Mouse (Mus musculus) brown adipose tissue, adult 24 weeks (tissue): ENCODE results near the gene Spats1. TPM values are rescaled to one million over a fixed set of nuclear protein-coding genes. Genes with fewer than 3 reads are reported as not detected.
"Not testable (repeated sequence)": the region's sequence is repeated elsewhere in the genome, so short reads cannot be mapped to it uniquely, and the experiment has no call there.

Source experiments
- H3K27ac ChIP-seq: fragments of 200-500 bp; replicated peaks from 2 replicates; pipeline ENCODE4 v1.5.1; 2012; ENCODE audit warnings: low read depth, mild to moderate bottlenecking, low read length
- H3K4me1 ChIP-seq: fragments of 200-500 bp; 2 replicates; pipeline ENCODE4 v1.6.1; 2012; ENCODE audit warnings: low read length, mixed read lengths; ENCODE audit not compliant: control insufficient read depth, insufficient read depth, insufficient read length
- H3K4me3 ChIP-seq: fragments of 200-500 bp; 2 replicates; pipeline ENCODE4 v1.5.1; 2012; ENCODE audit warnings: low read depth, mild to moderate bottlenecking, low read length, moderate library complexity; ENCODE audit not compliant: insufficient read depth
- polyA plus RNA-seq: library from polyadenylated mRNA; stranded (reverse); fragments of >200 nt; gene quantifications from 2 replicates; pipeline ENCODE4 v1.2.4, GENCODE M21; 2012; ENCODE audit not compliant: missing spikeins, insufficient read depth, insufficient read length

Gene Spats1
- polyA plus RNA-seq, 1 experiment, result not detected

GRCm38 (mm10) chr17:45434262-45434590, 41.0 kb downstream of the Spats1 start:
- H3K4me3 ChIP-seq, result peak overlapping the region; percentile 89
- peak overlapping the region; percentile 36 for H3K27ac ChIP-seq
- H3K4me1 ChIP-seq, result peaks cover 6% of the 10 kb centered on the region

GRCm38 (mm10) chr17:45433419-45434261, 41.6 kb downstream of the Spats1 start, which contains the start of gene Cdc5l:
TSS of gene Cdc5l (minus strand) at chr17:45433737.
- peak within 1 kb of the TSS; percentile 89 for H3K4me3 ChIP-seq
- H3K27ac ChIP-seq, result peak within 1 kb of the TSS; percentile 93
- H3K4me1 ChIP-seq, result peaks cover 6% of the 10 kb centered on the region

GRCm38 (mm10) chr17:45432706-45433398, 42.4 kb downstream of the Spats1 start:
- Histone ChIP-seq H3K4me1 (peaks cover 6% of the 10 kb centered on the region), H3K4me3 (peak overlapping the region; percentile 89), H3K27ac (peak overlapping the region; percentile 93)

GRCm38 (mm10) chr17:45432007-45432406, 43.2 kb downstream of the Spats1 start:
- no peak overlapping the region for H3K27ac ChIP-seq
- H3K4me1 ChIP-seq, result peaks cover 6% of the 10 kb centered on the region
- H3K4me3 ChIP-seq, result peak overlapping the region; percentile 89; the same call in 1 of the 2 replicates

GRCm38 (mm10) chr17:45417387-45417786, 57.8 kb downstream of the Spats1 start:
- Histone ChIP-seq H3K4me3 (no peak overlapping the region), H3K27ac (no peak overlapping the region), H3K4me1 (no peaks in the 10 kb centered on the region)

GRCm38 (mm10) chr17:45411617-45412016, 63.6 kb downstream of the Spats1 start:
- not testable (repeated sequence) for H3K27ac ChIP-seq, H3K4me1 ChIP-seq, H3K4me3 ChIP-seq

- Histone ChIP-seq H3K4me1 (no peaks in the 10 kb centered on the region), H3K4me3 (no peak overlapping the region), H3K27ac (no peak overlapping the region)
Observed at GRCm38 (mm10) chr17:45408719-45409118, 66.5 kb downstream of the Spats1 start.

- Histone ChIP-seq H3K4me1 (peaks cover 2% of the 10 kb centered on the region), H3K4me3 (no peak overlapping the region), H3K27ac (no peak overlapping the region)
Observed at GRCm38 (mm10) chr17:45406281-45406680, 68.9 kb downstream of the Spats1 start.

GRCm38 (mm10) chr17:45403207-45403606, 72.0 kb downstream of the Spats1 start:
- H3K27ac ChIP-seq, result no peak overlapping the region
- H3K4me3 ChIP-seq, result no peak overlapping the region
- H3K4me1 ChIP-seq, result peaks cover 2% of the 10 kb centered on the region

- no peak overlapping the region for H3K27ac ChIP-seq
Observed at GRCm38 (mm10) chr17:45402601-45403000, 72.6 kb downstream of the Spats1 start.

GRCm38 (mm10) chr17:45402126-45402525, 73.1 kb downstream of the Spats1 start:
- Histone ChIP-seq H3K4me1 (peaks cover 2% of the 10 kb centered on the region), H3K4me3 (no peak overlapping the region), H3K27ac (no peak overlapping the region)

More at GRCm38 (mm10) chr17:45402601-45403000, 72.6 kb downstream of the Spats1 start:
- H3K4me1 ChIP-seq, result peaks cover 2% of the 10 kb centered on the region
- H3K4me3 ChIP-seq, result no peak overlapping the region

GRCm38 (mm10) chr17:45401126-45401905, 73.9 kb downstream of the Spats1 start:
- H3K27ac ChIP-seq, result no peak overlapping the region
- no peak overlapping the region for H3K4me3 ChIP-seq
- peaks cover 2% of the 10 kb centered on the region for H3K4me1 ChIP-seq

GRCm38 (mm10) chr17:45398021-45398420, 77.2 kb downstream of the Spats1 start:
- Histone ChIP-seq H3K4me3 (no peak overlapping the region), H3K4me1 (peaks cover 2% of the 10 kb centered on the region), H3K27ac (no peak overlapping the region)

- Histone ChIP-seq H3K27ac (no peak overlapping the region), H3K4me3 (no peak overlapping the region), H3K4me1 (peaks cover 2% of the 10 kb centered on the region)
Observed at GRCm38 (mm10) chr17:45397541-45397940, 77.7 kb downstream of the Spats1 start.

GRCm38 (mm10) chr17:45394612-45395011, 80.6 kb downstream of the Spats1 start:
- H3K27ac ChIP-seq, result no peak overlapping the region
- H3K4me1 ChIP-seq, result no peaks in the 10 kb centered on the region
- H3K4me3 ChIP-seq, result no peak overlapping the region
